Mouse (Mus musculus) retina, embryonic 14.5 days (tissue): ENCODE data around the gene Htr5b.
A peak's percentile ranks its signal among the peaks of the same experiment; 100 is the strongest.

Source experiments
- DNase-seq: peaks from one replicate; pipeline ENCODE4 v3.0.0-alpha.2; 2015; ENCODE audit warnings: low spot score

The Htr5b gene

GRCm38 (mm10) chr1:121528399-121528720, at the start of gene Htr5b:
Gene Htr5b (minus strand): TSS chr1:121528465.
- peak; percentile 60 for DNase-seq

- DNase-seq, result no peak
Measured at GRCm38 (mm10) chr1:121577491-121577890, 49.2 kb upstream of the Htr5b start.

- no peak for DNase-seq
Measured at GRCm38 (mm10) chr1:121570522-121570921, 42.3 kb upstream of the Htr5b start.

- DNase-seq, result peak; percentile 97
Measured at GRCm38 (mm10) chr1:121567521-121568489, 39.5 kb upstream of the Htr5b start, which contains the start of gene Ddx18. Gene Ddx18 (minus strand): TSS chr1:121567989.

GRCm38 (mm10) chr1:121557861-121558260, 29.6 kb upstream of the Htr5b start:
- no peak for DNase-seq

- peak; percentile 25 for DNase-seq
Measured at GRCm38 (mm10) chr1:121551457-121551835, 23.2 kb upstream of the Htr5b start.

- no peak for DNase-seq
Measured at GRCm38 (mm10) chr1:121550801-121551456, 22.7 kb upstream of the Htr5b start.

GRCm38 (mm10) chr1:121549456-121549855, 21.2 kb upstream of the Htr5b start:
- DNase-seq, result no peak

GRCm38 (mm10) chr1:121548667-121549066, 20.4 kb upstream of the Htr5b start:
- DNase-seq, result no peak

GRCm38 (mm10) chr1:121546844-121547243, 18.6 kb upstream of the Htr5b start:
- no peak for DNase-seq

GRCm38 (mm10) chr1:121540361-121540760, 12.1 kb upstream of the Htr5b start:
- no peak for DNase-seq

GRCm38 (mm10) chr1:121531439-121531838, 3.2 kb upstream of the Htr5b start:
- DNase-seq, result no peak

- no peak for DNase-seq
Measured at GRCm38 (mm10) chr1:121529286-121529685, 1.0 kb upstream of the Htr5b start.

- DNase-seq, result peak; percentile 13
Measured at GRCm38 (mm10) chr1:121527600-121528398, 466 bp downstream of the Htr5b start.

GRCm38 (mm10) chr1:121527061-121527460, 1.2 kb downstream of the Htr5b start:
- DNase-seq, result no peak

- no peak for DNase-seq
Measured at GRCm38 (mm10) chr1:121518609-121519008, 9.7 kb downstream of the Htr5b start.

GRCm38 (mm10) chr1:121511966-121512365, 16.3 kb downstream of the Htr5b start:
- no peak for DNase-seq

- no peak for DNase-seq
Measured at GRCm38 (mm10) chr1:121511186-121511585, 17.1 kb downstream of the Htr5b start.

GRCm38 (mm10) chr1:121510420-121511140, 17.7 kb downstream of the Htr5b start:
- no peak for DNase-seq

GRCm38 (mm10) chr1:121508729-121509128, 19.5 kb downstream of the Htr5b start:
- DNase-seq, result no peak

- no peak for DNase-seq
Measured at GRCm38 (mm10) chr1:121497093-121497492, 31.2 kb downstream of the Htr5b start.

- peak; percentile 63 for DNase-seq
Measured at GRCm38 (mm10) chr1:121490241-121490640, 38.0 kb downstream of the Htr5b start.
